Mouse (Mus musculus) small intestine, adult 2 months (tissue): ENCODE measurements at regions not wholly inside any gene's neighbourhood (a gene's known extent, or its start where the extent isn't known, plus 50 kb on each side); places are given as distances from the start of the nearest gene placed in this dataset.

Experiments used
- H3K27ac ChIP-seq: fragments of 200-500 bp; 2 replicates; pipeline ENCODE4 v1.5.1; 2012; ENCODE audit warnings: low read depth, low read length, control low read depth, inconsistent platforms; ENCODE audit not compliant: insufficient read depth
- H3K27me3 ChIP-seq: fragments of 200-500 bp; 2 replicates; pipeline ENCODE4 v1.6.1; 2012; ENCODE audit warnings: mild to moderate bottlenecking, moderate library complexity, low read length, inconsistent platforms; ENCODE audit not compliant: control insufficient read depth, insufficient read depth
- H3K36me3 ChIP-seq: fragments of 200-500 bp; 2 replicates; pipeline ENCODE4 v1.6.1; 2012; ENCODE audit warnings: mild to moderate bottlenecking, low read length, control low read depth, inconsistent platforms; ENCODE audit not compliant: control insufficient read depth, insufficient read depth
- H3K4me1 ChIP-seq: fragments of 200-500 bp; 2 replicates; pipeline ENCODE4 v1.6.1; 2012; ENCODE audit warnings: low read length, inconsistent platforms, mixed read lengths; ENCODE audit not compliant: control insufficient read depth, insufficient read depth, insufficient read length
- H3K4me3 ChIP-seq: fragments of 200-500 bp; 2 replicates; pipeline ENCODE4 v1.5.1; 2012; ENCODE audit warnings: low read depth, mild to moderate bottlenecking, control low read depth, inconsistent platforms, low read length, moderate library complexity
- CTCF ChIP-seq: fragments of 200-500 bp; IDR thresholded peaks from 2 replicates; pipeline ENCODE4 v1.5.1; 2012; ENCODE audit warnings: low read depth, mild to moderate bottlenecking, control low read depth, inconsistent platforms, low read length, moderate library complexity, mixed read lengths; ENCODE audit not compliant: insufficient replicate concordance, insufficient read length; ENCODE audit errors: extremely low read depth
- POLR2A ChIP-seq: fragments of 200-500 bp; IDR thresholded peaks from 2 replicates; pipeline ENCODE4 v1.6.1; 2012; ENCODE audit warnings: low read depth, mild to moderate bottlenecking, control low read depth, inconsistent platforms, low read length, moderate library complexity
- WGBS: fragments of 180-500 bp; shearing (Covaris S2); methylation state at CpG from one replicate; pipeline ENCODE4 v1.1.7; 2018; 5-methylcytosine and 5-hydroxymethylcytosine counted together

GRCm38 (mm10) chr5:148611323-148611722, 58.7 kb upstream of the Ubl3 start:
- H3K4me1 ChIP-seq: no peaks in the 10 kb centered on the region
- no peak overlapping the region for H3K4me3 ChIP-seq
- H3K36me3 ChIP-seq: no peaks in the 10 kb centered on the region
- H3K27me3 ChIP-seq: no peaks in the 10 kb centered on the region
- TF ChIP-seq POLR2A: no peak
- TF ChIP-seq CTCF: no peak
- no peak overlapping the region for H3K27ac ChIP-seq
- WGBS: 91% methylated on average over 5 of the region's 5 CpGs

GRCm38 (mm10) chr5:148609506-148609880, 56.9 kb upstream of the Ubl3 start:
- no peaks in the 10 kb centered on the region for H3K36me3 ChIP-seq
- H3K4me3 ChIP-seq: no peak overlapping the region
- H3K27ac ChIP-seq: no peak overlapping the region
- no peak for TF ChIP-seq CTCF
- no peak for TF ChIP-seq POLR2A
- WGBS: 83% methylated on average over 9 of the region's 9 CpGs
- H3K27me3 ChIP-seq: no peaks in the 10 kb centered on the region
- H3K4me1 ChIP-seq: no peaks in the 10 kb centered on the region

- H3K4me3 ChIP-seq: no peak overlapping the region
- TF ChIP-seq CTCF (no peak), POLR2A (no peak)
- H3K4me1 ChIP-seq: no peaks in the 10 kb centered on the region
- H3K36me3 ChIP-seq: no peaks in the 10 kb centered on the region
- WGBS: 86% methylated on average over 13 of the region's 13 CpGs
- H3K27ac ChIP-seq: no peak overlapping the region
- H3K27me3 ChIP-seq: no peaks in the 10 kb centered on the region
Measured at GRCm38 (mm10) chr5:148608857-148609505, 56.4 kb upstream of the Ubl3 start.

- no peaks in the 10 kb centered on the region for H3K4me1 ChIP-seq
- no peak overlapping the region for H3K27ac ChIP-seq
- TF ChIP-seq POLR2A (no peak), CTCF (no peak)
- no peak overlapping the region for H3K4me3 ChIP-seq
- H3K27me3 ChIP-seq: no peaks in the 10 kb centered on the region
- 41% methylated on average over 9 of the region's 9 CpGs for WGBS
- H3K36me3 ChIP-seq: no peaks in the 10 kb centered on the region
Measured at GRCm38 (mm10) chr5:148608178-148608577, 55.6 kb upstream of the Ubl3 start.

GRCm38 (mm10) chr5:148605730-148606129, 53.1 kb upstream of the Ubl3 start:
- WGBS: 94% methylated on average over 8 of the region's 8 CpGs
- Histone ChIP-seq H3K27me3 (no peaks in the 10 kb centered on the region), H3K4me1 (no peaks in the 10 kb centered on the region), H3K27ac (no peak overlapping the region), H3K4me3 (no peak overlapping the region), H3K36me3 (no peaks in the 10 kb centered on the region)
- TF ChIP-seq CTCF (no peak), POLR2A (no peak)
